In the genomic region with DNA sequence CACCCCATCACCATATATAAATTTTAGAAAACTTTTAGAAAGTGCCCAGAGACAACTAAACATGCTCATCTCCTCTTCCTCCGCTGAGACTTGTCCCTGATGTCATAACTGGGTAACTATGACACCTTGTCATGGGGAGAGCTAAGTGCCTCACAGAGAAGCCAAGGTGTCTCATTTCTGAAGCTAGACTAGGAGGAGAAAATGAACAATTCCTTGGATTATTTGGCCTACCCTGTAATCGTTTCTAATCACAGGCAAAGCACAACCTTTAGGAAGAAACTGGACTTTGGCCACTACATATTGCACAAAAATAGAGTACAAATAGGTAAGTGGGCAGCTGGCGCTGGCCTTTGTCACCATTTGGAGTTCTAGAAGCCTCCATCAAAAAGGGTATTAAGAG, we compare ENCODE assay signal across 8 mouse cellular contexts. TPM values are rescaled to one million over a fixed set of nuclear protein-coding genes. Genes with fewer than 3 reads are reported as not detected.
DNase-seq lines count a peak whose midpoint lies in the region; ATAC-seq lines count a peak whose summit lies in the region.

A gene (minus strand): TSS at position 101 of the 400 bp plus-strand sequence.

- peak within 1 kb of the TSS; percentile 28 for H3K4me2 ChIP-seq in lung, embryonic 15.5 days
- peak within 1 kb of the TSS; percentile 28; the same call in 1 of the 2 replicates for H3K4me2 ChIP-seq in embryonic facial prominence, embryonic 14.5 days (ENCODE audit: low read depth, low read length)

- H3K4me1 ChIP-seq in lung, embryonic 15.5 days: peaks cover 37% of the 10 kb centered on the region
- peaks cover 4% of the 10 kb centered on the region for H3K4me1 ChIP-seq in embryonic facial prominence, embryonic 14.5 days (ENCODE audit: control insufficient read depth, insufficient read depth, low read length)
- peaks cover 42% of the 10 kb centered on the region for H3K4me1 ChIP-seq in hindbrain, embryonic 10.5 days (replicated peaks)

- WGBS in lung, embryonic 15.5 days: 82% methylated on average over 3 of the region's 3 CpGs
- WGBS in embryonic facial prominence, embryonic 14.5 days: 85% methylated on average over 3 of the region's 3 CpGs
- 82% methylated on average over 3 of the region's 3 CpGs for WGBS in hindbrain, embryonic 10.5 days
- WGBS in macrophage (ENCODE audit: missing documents): 98% methylated on average over 3 of the region's 3 CpGs

- peaks cover 21% of the 10 kb centered on the region for H3K79me2 ChIP-seq in macrophage (ENCODE audit: inconsistent target)

- H3K27me3 ChIP-seq in lung, embryonic 15.5 days: peaks cover 8% of the 10 kb centered on the region; the same call in 1 of the 2 replicates
- peaks cover 3% of the 10 kb centered on the region; the same call in 1 of the 2 replicates for H3K27me3 ChIP-seq in embryonic facial prominence, embryonic 14.5 days (replicated peaks; ENCODE audit: control insufficient read depth, insufficient read depth, low read length)
- peaks cover 18% of the 10 kb centered on the region for H3K27me3 ChIP-seq in hindbrain, embryonic 10.5 days (ENCODE audit: insufficient read depth, poor library complexity, severe bottlenecking)

- no peak within 1 kb of the TSS for H3K4me3 ChIP-seq in lung, embryonic 15.5 days
- H3K4me3 ChIP-seq in embryonic facial prominence, embryonic 14.5 days (ENCODE audit: low read depth, low read length): no peak within 1 kb of the TSS
- no peak within 1 kb of the TSS for H3K4me3 ChIP-seq in hindbrain, embryonic 10.5 days
- no peak within 1 kb of the TSS for H3K4me3 ChIP-seq in macrophage (ENCODE audit: inconsistent target)

- no peak within 1 kb of the TSS for H3K27ac ChIP-seq in lung, embryonic 15.5 days
- no peak within 1 kb of the TSS for H3K27ac ChIP-seq in embryonic facial prominence, embryonic 14.5 days (replicated peaks; ENCODE audit: low read depth, low read length)
- no peak within 1 kb of the TSS for H3K27ac ChIP-seq in hindbrain, embryonic 10.5 days
- H3K27ac ChIP-seq in macrophage: no peak within 1 kb of the TSS

- no peak for ATAC-seq in lung, embryonic 15.5 days (ENCODE audit: borderline replicate concordance, extremely low read depth, low FRiP score, low TSS enrichment)
- no peak for ATAC-seq in embryonic facial prominence, embryonic 14.5 days (ENCODE audit: low read depth)
- ATAC-seq in granulocyte monocyte progenitor cell, adult 5-6 weeks (replicated peaks; ENCODE audit: poor library complexity, severe bottlenecking): no peak

- no peaks in the 10 kb centered on the region for H3K36me3 ChIP-seq in lung, embryonic 15.5 days
- H3K36me3 ChIP-seq in embryonic facial prominence, embryonic 14.5 days (ENCODE audit: control insufficient read depth, insufficient read depth, low read length): no peaks in the 10 kb centered on the region
- no peaks in the 10 kb centered on the region; the same call in 1 of the 2 replicates for H3K36me3 ChIP-seq in hindbrain, embryonic 10.5 days
- no peaks in the 10 kb centered on the region for H3K36me3 ChIP-seq in macrophage (ENCODE audit: inconsistent target)

- H3K9me3 ChIP-seq in lung, embryonic 15.5 days: no peaks in the 10 kb centered on the region
- no peaks in the 10 kb centered on the region for H3K9me3 ChIP-seq in embryonic facial prominence, embryonic 14.5 days (ENCODE audit: control insufficient read depth, low read length)
- no peaks in the 10 kb centered on the region for H3K9me3 ChIP-seq in hindbrain, embryonic 10.5 days

- no peak within 1 kb of the TSS for H3K9ac ChIP-seq in lung, embryonic 15.5 days
- H3K9ac ChIP-seq in embryonic facial prominence, embryonic 14.5 days (ENCODE audit: low read depth, low read length): no peak within 1 kb of the TSS

- DNase-seq in lung, postnatal 14 days: no peak
- no peak for DNase-seq in embryonic facial prominence, embryonic 14.5 days (ENCODE audit: low spot score)
- no peak for DNase-seq in hindbrain, embryonic 10.5 days (ENCODE audit: low spot score)
- no peak for DNase-seq in cerebellum, postnatal 36 days
- DNase-seq in kidney, adult 18-20 months: no peak

RNA-seq across cellular contexts. Expression of the gene that starts here (rescaled TPM):
- polyA plus RNA-seq in lung, embryonic 15.5 days (2015; fragmentation: Nextera tagmentation; extraction: Ambion mirVana): 18.8 and 20.0 TPM in 2 replicates
- 33.3 and 38.3 TPM in 2 replicates for polyA plus RNA-seq in embryonic facial prominence, embryonic 14.5 days (2014; fragmentation: Nextera tagmentation; extraction: Ambion mirVana)
- polyA plus RNA-seq in hindbrain, embryonic 10.5 days (2016; fragmentation: Nextera tagmentation; extraction: Ambion mirVana): 11.6 and 12.4 TPM in 2 replicates
- 100 to 1,000 TPM in 1 of 26 experiments, 10 to 100 TPM in 25; 17.5 to 100 (median 40.7) TPM for total RNA-seq in macrophage (2018; cell fraction: chromatin; rRNA removed)
- 100 to 1,000 TPM in 13 of 26 experiments, 10 to 100 TPM in 13; 82.1 to 224 (median 125) TPM for total RNA-seq in macrophage (2018; cell fraction: cytosol; rRNA removed)
- 100 to 1,000 TPM in 13 of 26 experiments, 10 to 100 TPM in 13; 44.6 to 157 (median 101) TPM for total RNA-seq in macrophage (2018; cell fraction: nucleus; rRNA removed)
- 119 to 143 TPM (median 138 TPM) in 3 replicates for polyA plus RNA-seq in macrophage (2018)
- 3.9 and 4.3 TPM in 2 replicates for total RNA-seq in granulocyte monocyte progenitor cell, adult 5-6 weeks (2014; fragmentation: Nextera tagmentation)
- 0.95 and 1.1 TPM in 2 replicates for total RNA-seq in granulocyte monocyte progenitor cell, adult 5-6 weeks (2017)
